Mouse (Mus musculus) liver (tissue): ENCODE data around the gene Nemp1.
"Not testable (repeated sequence)": the region's sequence is repeated elsewhere in the genome, so short reads cannot be mapped to it uniquely, and the experiment has no call there.

Experiments
- DNase-seq: peaks from one replicate; pipeline ENCODE4 v3.0.0-alpha.2; 2020; ENCODE audit warnings: mixed read lengths

Nemp1 gene

DNA sequence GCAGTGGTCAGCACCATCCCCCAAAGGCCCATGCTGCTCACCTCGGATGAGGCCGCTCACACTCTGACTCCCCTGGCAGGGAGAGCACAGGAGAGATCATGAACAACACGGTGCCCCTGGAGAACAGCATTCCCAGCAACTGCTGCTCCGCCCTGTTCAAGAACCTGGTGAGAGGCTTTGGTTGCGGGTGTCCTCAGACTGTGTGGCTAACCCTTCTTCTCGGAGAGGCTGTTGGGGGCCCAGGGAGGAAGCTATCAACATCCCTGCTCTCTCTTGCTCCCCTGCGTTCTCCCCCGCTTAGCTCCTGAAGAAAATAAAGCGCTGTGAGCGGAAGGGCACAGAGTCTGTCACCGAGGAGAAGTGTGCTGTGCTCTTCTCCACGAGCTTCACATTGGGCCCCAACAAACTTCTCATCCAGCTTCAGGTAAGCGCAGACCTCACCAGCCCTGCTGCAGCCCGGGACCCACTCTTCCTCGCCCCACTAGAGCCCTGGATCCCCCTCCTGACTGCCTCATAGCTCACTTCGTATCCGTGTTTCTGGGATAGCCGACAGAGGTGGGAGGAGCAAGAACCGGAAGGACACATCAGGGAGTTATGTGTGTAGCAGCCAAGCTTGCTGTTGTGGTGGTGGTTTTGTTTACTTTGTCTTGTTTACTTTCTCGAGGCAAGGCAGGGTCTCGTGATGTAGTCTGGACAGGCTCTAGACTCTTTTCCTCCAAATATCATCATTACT, 13.6 kb upstream of the Nemp1 start:
- DNase-seq: no peak

- DNase-seq: no peak
Observed at GRCm38 (mm10) chr10:127654970-127655579, 11.6 kb upstream of the Nemp1 start.

GRCm38 (mm10) chr10:127657617-127658016, 9.1 kb upstream of the Nemp1 start:
- DNase-seq: not testable (repeated sequence)

DNA sequence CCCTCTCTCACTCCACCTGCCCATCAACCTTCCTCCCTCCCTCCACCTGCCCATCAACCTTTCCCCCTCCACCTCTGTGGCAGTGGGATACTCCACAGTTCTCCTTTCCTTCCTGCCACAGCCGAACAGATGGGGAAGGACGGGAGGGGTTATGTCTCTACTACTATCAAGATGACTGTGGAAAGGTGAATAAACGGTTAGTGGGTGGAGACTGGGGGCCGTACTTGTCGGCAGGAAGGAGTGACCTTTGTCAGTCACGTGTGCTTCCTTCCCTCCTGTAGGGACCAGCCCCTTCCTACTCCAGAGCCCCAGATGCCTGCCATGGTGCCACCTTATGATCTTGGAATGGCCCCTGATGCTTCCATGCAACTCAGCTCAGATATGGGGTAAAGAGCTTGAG, 8.6 kb upstream of the Nemp1 start:
- DNase-seq: no peak

DNA sequence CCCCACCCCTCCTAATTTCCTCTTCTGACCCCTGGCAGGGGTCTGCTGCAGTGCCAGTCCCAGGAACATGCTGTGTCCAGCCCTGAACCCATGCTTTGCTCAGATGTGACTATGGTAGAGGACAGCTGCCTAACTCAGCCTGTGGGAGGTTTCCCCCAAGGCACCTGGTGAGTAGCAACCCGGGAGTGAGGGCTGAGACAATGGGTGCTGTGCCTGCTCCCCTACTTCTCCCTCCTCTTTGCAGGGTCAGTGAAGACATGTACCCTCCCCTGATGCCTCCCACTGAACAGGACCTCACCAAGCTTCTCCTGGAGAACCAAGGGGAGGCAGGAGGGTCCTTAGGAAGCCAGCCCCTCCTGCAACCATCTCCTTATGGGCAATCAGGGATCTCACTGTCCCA, 7.2 kb upstream of the Nemp1 start:
- DNase-seq: no peak

- DNase-seq: no peak
Observed at GRCm38 (mm10) chr10:127661291-127661914, 5.3 kb upstream of the Nemp1 start.

DNA sequence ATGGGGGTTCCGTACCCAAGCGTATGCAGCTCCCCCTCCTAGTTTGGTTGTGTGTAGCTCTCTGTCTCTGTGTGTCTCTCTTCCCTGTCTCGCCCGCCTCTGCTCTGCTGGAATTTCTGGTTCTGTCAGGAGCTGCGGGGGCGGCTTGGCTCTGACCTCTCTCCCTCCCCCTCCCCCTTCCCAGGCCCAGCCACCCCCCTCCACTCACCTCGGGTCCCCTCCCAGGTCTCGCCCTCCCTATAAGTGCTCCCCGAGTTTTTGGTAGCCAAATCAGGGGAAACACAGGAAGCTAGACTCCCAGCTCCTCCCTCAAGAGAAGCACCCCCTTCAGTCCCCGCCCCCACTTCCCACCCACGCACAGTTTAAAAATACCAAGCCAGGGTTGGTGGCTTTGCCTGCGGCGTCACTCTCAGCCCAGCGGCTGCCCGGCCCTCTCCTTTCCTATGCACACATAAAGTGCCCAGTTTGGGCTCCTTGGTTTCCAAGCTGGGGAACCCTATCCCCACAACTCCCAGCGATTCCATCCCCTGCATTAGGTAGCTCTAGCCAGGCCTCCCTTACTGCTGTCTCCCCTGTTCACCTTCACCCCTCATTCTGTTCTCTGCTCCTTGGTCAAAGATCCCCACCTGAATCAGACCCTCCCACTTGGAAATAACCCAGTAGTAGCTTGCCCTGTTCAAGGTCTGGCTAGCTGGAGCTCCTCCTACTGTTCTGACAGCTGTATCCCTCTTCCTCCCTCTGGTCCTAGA, 4.6 kb upstream of the Nemp1 start:
- peak; percentile 74 for DNase-seq

DNA sequence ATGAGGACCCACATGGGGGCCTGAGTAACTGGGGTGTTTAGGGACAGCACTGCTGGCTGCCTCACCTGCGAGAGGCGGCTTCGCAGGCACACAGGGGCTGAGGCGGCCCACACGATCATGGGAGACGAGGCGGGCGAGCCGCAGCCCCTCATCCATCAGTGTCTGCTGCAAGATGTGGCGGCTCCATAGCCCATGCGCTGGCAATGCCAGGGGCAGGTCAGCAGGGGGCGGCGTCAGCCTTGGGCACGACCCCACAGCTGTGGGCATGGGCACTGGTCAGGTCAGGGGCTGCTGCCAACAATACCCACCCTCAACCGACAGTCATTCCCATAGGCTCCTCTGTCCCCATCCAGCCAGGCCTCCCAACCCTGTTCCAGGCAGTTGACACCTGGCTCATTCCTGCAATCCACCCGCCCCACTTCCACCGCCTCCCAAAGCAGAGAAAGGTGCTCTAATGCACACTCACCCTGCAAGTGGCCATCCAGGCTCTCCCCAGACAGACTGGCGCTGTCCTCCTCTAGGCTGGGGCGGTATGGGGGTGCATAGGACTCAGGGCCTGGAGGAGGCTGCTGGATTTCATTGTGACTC, 3.9 kb upstream of the Nemp1 start:
- no peak for DNase-seq

DNA sequence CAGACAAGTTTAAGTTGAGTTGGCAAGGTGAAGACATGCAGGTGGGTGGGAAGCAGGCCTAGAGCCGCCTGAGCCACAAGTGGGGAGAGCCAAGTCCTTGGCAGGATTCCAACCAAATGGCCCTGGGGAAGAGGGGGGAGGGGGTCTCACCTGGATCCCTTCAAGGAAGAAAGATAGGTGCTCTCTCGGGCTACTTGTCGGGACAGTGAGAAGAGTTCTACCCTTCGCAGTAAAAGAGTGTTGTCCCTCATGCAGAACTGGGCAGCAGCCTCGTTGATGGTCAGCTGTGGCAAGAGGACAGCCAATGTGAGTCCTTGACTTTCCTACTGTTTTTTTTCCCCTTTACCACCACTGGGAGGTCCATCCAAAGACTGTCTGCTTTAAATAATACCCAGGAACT, 3.1 kb upstream of the Nemp1 start:
- DNase-seq: no peak

- DNase-seq: no peak
Observed at GRCm38 (mm10) chr10:127664166-127664565, 2.5 kb upstream of the Nemp1 start.

DNA sequence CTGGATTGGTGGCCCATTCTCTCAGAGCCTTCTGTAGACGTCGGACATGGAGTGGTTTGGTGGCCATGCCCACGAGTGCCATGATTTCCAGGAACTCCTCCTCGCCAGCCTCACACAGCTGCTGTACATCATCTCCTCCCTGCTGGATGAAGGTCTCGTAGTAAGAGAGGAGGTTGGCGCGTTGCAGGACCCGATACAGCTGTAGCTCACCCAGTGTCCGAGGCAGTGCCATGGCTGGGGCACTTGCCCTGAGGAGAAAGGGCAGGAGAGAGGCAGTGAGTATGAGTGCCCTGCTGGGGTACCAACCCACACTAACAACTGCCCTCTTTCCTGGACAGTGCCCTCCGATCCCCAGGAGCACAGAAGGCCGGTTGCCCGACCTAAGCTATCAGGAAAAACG, 1.8 kb upstream of the Nemp1 start:
- no peak for DNase-seq

- no peak for DNase-seq
Observed at GRCm38 (mm10) chr10:127665366-127666181, 1.1 kb upstream of the Nemp1 start.

DNA sequence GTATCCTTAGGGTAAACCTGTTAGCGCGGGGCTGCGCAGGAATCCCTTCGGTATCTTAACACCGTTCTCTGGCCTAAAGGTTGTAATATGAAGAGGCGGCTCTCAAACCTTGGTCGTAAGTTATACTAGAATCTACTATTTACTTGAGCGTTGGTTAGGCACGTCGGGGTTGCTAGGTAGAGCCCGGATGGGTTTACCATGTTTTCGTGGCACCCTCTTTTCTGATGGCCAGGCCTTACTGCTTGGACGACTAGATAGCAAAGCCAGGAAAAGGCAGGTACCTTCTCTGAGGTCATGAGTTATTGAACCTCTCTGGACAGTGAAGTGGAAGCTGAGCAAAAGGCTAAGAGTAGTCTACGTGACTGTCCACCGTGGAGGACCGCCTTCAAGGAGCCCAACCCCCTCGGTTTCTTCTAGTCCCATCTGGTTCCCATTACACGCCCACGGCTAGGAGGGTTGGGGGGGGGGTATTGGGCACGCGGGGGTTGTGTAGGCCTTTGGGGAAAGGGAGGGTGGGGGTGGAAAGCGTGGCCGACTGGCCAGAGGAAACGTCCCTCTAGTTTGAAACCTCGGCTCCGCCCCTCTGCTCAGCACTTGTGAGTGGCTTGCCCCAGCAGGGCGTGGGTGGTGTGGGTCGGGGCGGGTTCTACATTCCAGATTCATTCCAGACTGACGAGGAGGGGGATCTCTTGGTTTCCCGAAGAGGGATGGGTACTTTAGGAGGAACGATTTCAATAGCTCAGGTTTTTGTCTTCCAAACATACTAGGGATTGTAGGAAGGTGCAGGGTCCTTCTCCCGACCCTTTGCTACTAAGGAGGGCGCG, 780 bp downstream of the Nemp1 start:
- DNase-seq: peak; percentile 80

DNA sequence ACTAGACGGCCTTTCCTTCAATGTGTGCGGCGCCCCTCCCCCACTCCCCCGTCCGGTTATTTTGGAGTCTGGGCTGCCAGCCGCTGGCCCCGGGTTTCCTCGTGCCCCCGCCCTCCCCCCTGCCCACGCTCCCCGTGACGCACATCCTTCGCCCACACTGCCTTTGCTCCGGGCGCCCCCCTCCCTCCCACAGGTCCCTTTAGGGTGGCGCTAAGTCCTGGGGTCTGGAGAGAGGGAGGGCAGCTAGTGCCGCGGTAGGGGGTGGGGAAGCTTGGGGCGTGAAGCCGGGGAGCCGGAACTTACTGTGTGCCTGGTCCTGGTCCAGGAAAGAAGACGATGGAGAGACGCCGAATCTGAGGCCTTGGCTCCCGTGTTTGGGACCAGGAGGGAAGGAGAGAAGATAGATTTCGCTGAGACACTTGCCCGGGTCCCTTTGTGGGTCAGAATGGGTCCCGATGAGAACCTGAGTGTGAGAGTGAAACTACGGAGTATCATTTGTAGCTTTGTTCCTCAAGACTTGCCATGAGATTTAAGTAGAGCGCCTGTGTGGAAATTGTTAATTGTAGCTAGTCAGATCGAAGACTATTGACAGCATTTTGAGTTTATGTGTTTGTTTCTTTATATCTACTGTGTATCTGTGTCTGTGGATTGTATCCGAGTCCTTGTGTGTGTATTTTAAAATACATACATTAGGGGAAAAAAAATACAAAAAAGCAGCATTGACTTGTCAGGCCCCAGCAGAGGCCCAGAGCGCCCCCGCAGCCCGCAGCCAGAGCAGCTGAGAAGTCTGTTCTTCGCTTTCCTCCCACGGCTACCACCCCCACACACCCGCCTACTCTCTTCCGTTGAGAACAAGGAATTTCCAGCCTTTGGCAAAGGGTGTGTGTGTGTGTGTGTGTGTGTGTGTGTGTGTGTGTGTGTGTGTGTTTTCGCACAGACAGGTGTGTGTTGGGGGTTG, 1.7 kb downstream of the Nemp1 start, which contains the start of gene Nab2:
Gene Nab2 (minus strand): TSS at position 476 of the 958 bp plus-strand sequence.
- peak; percentile 70 for DNase-seq

- peak; percentile 35 for DNase-seq
Observed at GRCm38 (mm10) chr10:127669170-127669569, 2.5 kb downstream of the Nemp1 start.

GRCm38 (mm10) chr10:127670185-127670584, 3.5 kb downstream of the Nemp1 start:
- no peak for DNase-seq

DNA sequence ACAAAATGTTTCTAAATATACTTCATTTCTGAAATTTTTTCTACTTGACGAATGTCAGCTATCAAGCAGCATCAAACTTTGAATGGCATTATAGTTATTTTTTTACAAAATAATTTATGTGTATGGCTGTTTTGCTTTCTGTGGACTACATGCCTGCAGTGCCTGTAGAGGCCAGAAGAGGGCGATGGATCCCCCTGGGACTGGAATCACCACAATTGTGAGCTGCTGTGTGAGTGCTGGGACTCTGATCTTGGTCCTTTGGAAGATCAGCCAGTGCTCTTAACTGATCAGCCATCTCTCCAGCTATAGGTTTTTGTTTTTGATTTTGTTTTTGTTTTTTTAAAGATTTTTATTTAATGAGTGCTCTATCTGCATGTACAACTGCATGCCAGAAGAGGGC, 4.6 kb downstream of the Nemp1 start:
- DNase-seq: peak; percentile 44

DNA sequence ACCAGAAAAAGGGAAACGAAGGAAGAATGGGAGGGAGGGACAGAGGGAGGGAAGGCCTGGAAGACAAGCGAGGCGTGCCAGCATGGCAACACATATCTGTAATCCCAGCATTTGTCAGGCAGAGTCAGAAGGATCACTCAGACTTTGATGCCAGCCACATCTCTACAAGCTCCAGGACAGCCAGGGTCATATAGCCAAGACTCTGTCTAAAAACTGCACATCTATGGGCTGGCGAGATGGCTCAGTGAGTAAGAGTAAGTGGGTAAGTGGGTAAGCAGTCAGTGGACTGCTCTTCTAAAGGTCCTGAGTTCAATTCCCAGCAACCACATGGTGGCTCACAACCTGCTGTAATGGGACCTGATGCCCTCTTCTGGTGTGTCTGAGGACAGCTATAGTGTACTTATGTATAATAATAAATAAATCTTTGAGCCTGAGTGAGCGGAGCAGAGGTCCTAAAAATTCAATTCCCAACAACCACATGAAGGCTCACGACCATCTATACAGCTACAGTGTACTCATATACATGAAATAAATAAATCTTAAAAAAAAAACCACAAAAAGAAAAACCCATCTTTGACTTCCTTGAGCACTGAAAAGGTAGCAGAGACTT, 7.5 kb downstream of the Nemp1 start:
- no peak for DNase-seq

DNA sequence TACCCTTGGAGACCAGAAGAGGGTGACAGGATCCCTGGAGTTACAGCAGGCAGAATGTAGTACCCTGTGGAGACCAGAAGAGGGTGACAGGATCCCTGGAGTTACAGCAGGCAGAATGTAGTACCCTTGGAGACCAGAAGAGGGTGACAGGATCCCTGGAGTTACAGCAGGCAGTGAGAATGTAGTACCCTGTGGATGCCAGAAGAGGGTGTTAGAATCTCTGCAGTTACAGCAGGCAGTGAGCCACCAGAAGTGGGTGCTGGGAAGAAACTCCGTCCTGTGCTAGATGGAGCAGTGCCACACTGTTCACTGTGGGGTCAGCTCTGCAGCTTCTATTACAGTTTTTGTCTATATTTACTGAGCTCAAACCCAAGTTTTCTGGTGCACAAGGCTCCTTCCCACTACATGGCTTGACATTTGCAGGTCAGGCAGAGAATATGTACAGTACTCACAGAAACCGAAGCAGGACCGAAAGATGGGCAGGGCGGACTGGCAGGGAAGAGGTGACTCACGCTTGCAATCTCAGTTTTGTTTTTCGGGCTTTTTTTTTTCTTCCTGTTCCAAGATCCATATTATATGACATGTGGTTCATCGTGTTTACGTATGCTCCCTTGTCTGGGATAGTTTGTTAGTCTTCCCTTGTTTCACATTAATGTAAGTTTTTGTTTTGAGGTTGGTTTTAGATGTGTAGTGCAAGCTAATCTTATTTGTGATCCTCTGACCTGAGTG, 8.3 kb downstream of the Nemp1 start:
- peak; percentile 76 for DNase-seq
